28 mouse cellular contexts compared by ENCODE assay signal in the genomic region with DNA sequence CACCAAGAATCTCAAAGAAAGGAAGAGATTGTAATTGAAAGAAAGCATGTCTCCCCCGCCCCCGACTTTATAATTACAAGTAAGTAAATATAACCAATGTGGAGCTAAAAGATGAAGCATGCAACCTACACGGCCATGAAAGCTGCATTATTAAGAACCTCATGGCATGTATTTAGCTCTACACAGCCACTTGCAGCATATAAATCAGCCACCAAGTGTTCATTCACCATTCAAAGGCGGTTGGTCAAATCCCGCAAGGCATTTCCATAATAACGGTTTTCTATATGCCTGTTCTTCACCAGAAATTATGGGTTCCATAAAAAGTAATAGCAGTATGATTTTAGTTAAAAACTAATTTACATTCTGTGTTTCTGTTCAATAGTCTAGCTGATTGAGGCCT.
"Had no signal": no experiment of that assay in that cellular context is flagged by ENCODE, and none has a peak within 500 bp of the region (broad histone marks: within the 10 kb centered on the region; RNA-seq: fewer than 3 reads in every experiment).

No protein-coding gene starts in this region.

- H3K4me2 ChIP-seq: heart, embryonic 11.5 days; heart, embryonic 13.5 days; heart, embryonic 15.5 days; hindbrain, embryonic 13.5 days; hindbrain, embryonic 15.5 days; kidney, embryonic 15.5 days; liver, embryonic 11.5 days; liver, embryonic 13.5 days; liver, embryonic 15.5 days had no signal

- DNase-seq: gastrocnemius, adult 2 months; gastrocnemius, postnatal 10 days; gastrocnemius, postnatal 25 days; heart, adult 2 months; heart, postnatal 14 days; heart, postnatal 36 days; kidney, adult 11 months; kidney, adult 2 months; kidney, adult 9 months; kidney, postnatal 14 days; kidney, postnatal 36 days; layer of hippocampus, adult 9-11 months; layer of hippocampus, postnatal 36 days; left cerebral cortex, postnatal 4 days; liver; liver, embryonic 13.5 days; liver, postnatal 0 days had no signal

- H3K4me1 ChIP-seq: heart, embryonic 13.5 days; heart, embryonic 15.5 days; kidney, embryonic 15.5 days; liver, embryonic 13.5 days; liver, embryonic 15.5 days had no signal

- H3K36me3 ChIP-seq: heart, embryonic 13.5 days; heart, embryonic 15.5 days; hindbrain, embryonic 13.5 days; hindbrain, embryonic 15.5 days; kidney, embryonic 15.5 days; liver, embryonic 13.5 days; liver, embryonic 15.5 days had no signal

- H3K27ac ChIP-seq: gastrocnemius, adult 2 months; heart, adult 2 months; heart, embryonic 13.5 days; heart, embryonic 15.5 days; hindbrain, embryonic 13.5 days; hindbrain, embryonic 15.5 days; hindbrain, postnatal 0 days; kidney, embryonic 15.5 days; kidney, postnatal 0 days; liver, embryonic 13.5 days; liver, embryonic 15.5 days had no signal

- H3K9me3 ChIP-seq: heart, embryonic 13.5 days; heart, embryonic 15.5 days; hindbrain, embryonic 13.5 days; hindbrain, embryonic 15.5 days; kidney, embryonic 15.5 days; liver, embryonic 13.5 days; liver, embryonic 15.5 days had no signal

- ATAC-seq: hindbrain, postnatal 0 days; intestine, embryonic 16.5 days; liver, postnatal 0 days had no signal

- H3K4me3 ChIP-seq: gastrocnemius, adult 2 months; heart, adult 2 months; heart, embryonic 13.5 days; heart, embryonic 15.5 days; hindbrain, embryonic 13.5 days; hindbrain, embryonic 15.5 days; kidney, embryonic 15.5 days; liver, embryonic 13.5 days; liver, embryonic 15.5 days had no signal

- H3K27me3 ChIP-seq: heart, embryonic 13.5 days; heart, embryonic 15.5 days; hindbrain, embryonic 13.5 days; hindbrain, embryonic 15.5 days; kidney, embryonic 15.5 days; liver, embryonic 13.5 days; liver, embryonic 15.5 days had no signal

- H3K9ac ChIP-seq: heart, embryonic 13.5 days; heart, embryonic 15.5 days; hindbrain, embryonic 13.5 days; hindbrain, embryonic 15.5 days; kidney, embryonic 15.5 days; liver, embryonic 13.5 days; liver, embryonic 15.5 days; liver, postnatal 0 days had no signal
